Mouse (Mus musculus) MEL (cell line): ENCODE data around the gene Oas3.

ENCODE experiments used
- BHLHE40 ChIP-seq: IDR thresholded peaks from 2 replicates; pipeline ENCODE4 v1.6.1; 2012; ENCODE audit warnings: low read depth, mild to moderate bottlenecking, inconsistent platforms, low read length, improper control_type of control experiment, borderline replicate concordance
- CTCF ChIP-seq, 3 experiments: IDR thresholded peaks in 2 of 3; conservative IDR thresholded peaks in 1 of 3; 2 replicates each; pipeline ENCODE4 v1.5.1; 2011 to 2012; ENCODE audit warnings: low read length in 3 of 3, low read depth in 2 of 3, mild to moderate bottlenecking in 2 of 3, improper control_type of control experiment in 1 of 3, inconsistent platforms in 1 of 3, mixed read lengths in 1 of 3, moderate library complexity in 1 of 3; ENCODE audit not compliant: control insufficient read depth in 1 of 3, insufficient read depth in 1 of 3, poor library complexity in 1 of 3, severe bottlenecking in 1 of 3
- EP300 ChIP-seq, 2 experiments: IDR thresholded peaks; 2 replicates each; pipeline ENCODE4 v1.6.1; 2011; ENCODE audit warnings: improper control_type of control experiment in 2 of 2, low read length in 2 of 2, low read depth in 1 of 2, mild to moderate bottlenecking in 1 of 2
- HCFC1 ChIP-seq: IDR thresholded peaks from 2 replicates; pipeline ENCODE4 v1.6.1; 2012; ENCODE audit warnings: low read depth, mild to moderate bottlenecking, inconsistent platforms, low read length, improper control_type of control experiment, moderate library complexity
- MAX ChIP-seq: IDR thresholded peaks from 2 replicates; pipeline ENCODE4 v1.6.1; 2011; ENCODE audit warnings: low read length, improper control_type of control experiment
- MAZ ChIP-seq: IDR thresholded peaks from 2 replicates; pipeline ENCODE4 v1.6.1; 2012; ENCODE audit warnings: low read depth, mild to moderate bottlenecking, inconsistent platforms, low read length, improper control_type of control experiment
- MXI1 ChIP-seq: IDR thresholded peaks from 2 replicates; pipeline ENCODE4 v1.6.1; 2011; ENCODE audit warnings: mild to moderate bottlenecking, low read depth, low read length, improper control_type of control experiment
- NELFE ChIP-seq: IDR thresholded peaks from 2 replicates; pipeline ENCODE4 v1.6.1; 2011; ENCODE audit warnings: low read depth, low read length, improper control_type of control experiment
- POLR2A ChIP-seq, 2 experiments: IDR thresholded peaks; 2 replicates each; pipeline ENCODE4 v1.6.1; 2011 to 2012; ENCODE audit warnings: low read length in 2 of 2, mild to moderate bottlenecking in 2 of 2, control low read depth in 1 of 2, improper control_type of control experiment in 1 of 2, low read depth in 1 of 2, moderate library complexity in 1 of 2; ENCODE audit not compliant: control insufficient read depth in 1 of 2, insufficient read depth in 1 of 2, poor library complexity in 1 of 2
- RCOR1 ChIP-seq: IDR thresholded peaks from 2 replicates; pipeline ENCODE4 v1.6.1; 2012; ENCODE audit warnings: low read depth, mild to moderate bottlenecking, inconsistent platforms, low read length, improper control_type of control experiment
- USF1 ChIP-seq: IDR thresholded peaks from 2 replicates; pipeline ENCODE4 v1.6.1; 2014; ENCODE audit warnings: low read depth, mild to moderate bottlenecking, inconsistent platforms, low read length, improper control_type of control experiment, moderate library complexity
- ZKSCAN1 ChIP-seq: IDR thresholded peaks from 2 replicates; pipeline ENCODE4 v1.6.1; 2012; ENCODE audit warnings: low read depth, mild to moderate bottlenecking, inconsistent platforms, low read length, improper control_type of control experiment, moderate library complexity

GRCm38 (mm10) chr5:120733696-120734095 is 43.8 kb downstream of the Oas3 start:
- TF ChIP-seq POLR2A (IDR thresholded peaks at IDR 0.05; ENCODE audit: control insufficient read depth in 1 of 2, insufficient read depth in 1 of 2, low read depth in 1 of 2, low read length in 2 of 2, poor library complexity in 1 of 2): no peak
- no peak for TF ChIP-seq CTCF (IDR thresholded peaks at IDR 0.05 in 2 of 3, conservative IDR thresholded peaks at IDR 0.05 in 1 of 3; ENCODE audit: control insufficient read depth in 1 of 3, insufficient read depth in 1 of 3, low read depth in 2 of 3, low read length in 3 of 3, poor library complexity in 1 of 3, severe bottlenecking in 1 of 3)
- no peak for TF ChIP-seq ZKSCAN1
- no peak for TF ChIP-seq MXI1
- TF ChIP-seq MAX: no peak
- no peak for TF ChIP-seq EP300 (IDR thresholded peaks at IDR 0.05; ENCODE audit: low read depth in 1 of 2, low read length in 2 of 2)
- no peak for TF ChIP-seq NELFE
- no peak for TF ChIP-seq RCOR1
- TF ChIP-seq BHLHE40: no peak
- TF ChIP-seq MAZ: no peak
- TF ChIP-seq USF1: no peak
- no peak for TF ChIP-seq HCFC1
